Comparison of ENCODE assay signal across 8 mouse cellular contexts in genomic region chr5:66654220-66654619, GRCm38 (mm10). TPM values are rescaled to one million over a fixed set of nuclear protein-coding genes. Genes with fewer than 3 reads are reported as not detected.
A peak's percentile ranks its signal among the peaks of the same experiment; 100 is the strongest.
DNase-seq lines count a peak whose midpoint lies in the region; ATAC-seq lines count a peak whose summit lies in the region.
"Had no signal": no experiment of that assay in that cellular context is flagged by ENCODE, and none has a peak within 500 bp of the region (broad histone marks: within the 10 kb centered on the region; RNA-seq: fewer than 3 reads in every experiment).

No protein-coding gene starts in this region.

- ATAC-seq in neural tube, embryonic 13.5 days (ENCODE audit: low read depth) = peak; percentile 63; the same call in 1 of the 2 replicates

- no peak overlapping the region for H3K4me2 ChIP-seq in neural tube, embryonic 13.5 days

- H3K9ac ChIP-seq in neural tube, embryonic 13.5 days = no peak overlapping the region
- H3K9ac ChIP-seq: liver, embryonic 14.5 days had no signal

- no peak overlapping the region for H3K4me3 ChIP-seq in neural tube, embryonic 13.5 days

- no peaks in the 10 kb centered on the region for H3K27me3 ChIP-seq in neural tube, embryonic 13.5 days

- 51% methylated on average over 5 of the region's 5 CpGs for WGBS in neural tube, embryonic 13.5 days

- no peak for DNase-seq in neural tube, embryonic 10.5 days (ENCODE audit: extremely low spot score, low spot score)
- peak; percentile 39 for DNase-seq in gastrocnemius, postnatal 25 days
- peak; percentile 65 for DNase-seq in kidney, adult 11 months
- peak; percentile 74 for DNase-seq in lung, postnatal 36 days
- no peak for DNase-seq in urinary bladder, adult 18-20 months (ENCODE audit: low spot score in 2 of 2)
- no peak for DNase-seq in cerebellum, adult 9-11 months

- no peaks in the 10 kb centered on the region; the same call in 1 of the 2 replicates for H3K4me1 ChIP-seq in neural tube, embryonic 13.5 days (replicated peaks)

- H3K9me3 ChIP-seq in neural tube, embryonic 13.5 days = no peaks in the 10 kb centered on the region

- 0 out of 2 replicates have a peak overlapping the region, but pooled peaks have one; percentile 38 for H3K27ac ChIP-seq in neural tube, embryonic 13.5 days (replicated peaks)
- H3K27ac ChIP-seq: liver, embryonic 14.5 days had no signal

- no peaks in the 10 kb centered on the region for H3K36me3 ChIP-seq in neural tube, embryonic 13.5 days

RNA-seq across cellular contexts. Expression of gene Uchl1, which starts 21.7 kb away (rescaled TPM):
- 1,095 and 1,278 TPM in 2 replicates for polyA plus RNA-seq in neural tube, embryonic 13.5 days (2015; fragmentation: Nextera tagmentation; extraction: Ambion mirVana)
- 1 to 10 TPM; 4.2 to 6.2 TPM for total RNA-seq in gastrocnemius, postnatal 25 days (2021)

RNA-seq across cellular contexts. Expression of gene Apbb2, which starts 35.6 kb away (rescaled TPM):
- polyA plus RNA-seq in neural tube, embryonic 13.5 days (2015; fragmentation: Nextera tagmentation; extraction: Ambion mirVana) = 108 and 123 TPM in 2 replicates
- total RNA-seq in gastrocnemius, postnatal 25 days (2021) = 10 to 100 TPM; 32.8 to 39.8 TPM

Comparison
In these comparisons a context has a peak if more than half of its experiments do, and no peak if none do; other contexts are left out.
1. DNase-seq: peak in gastrocnemius, postnatal 25 days (single experiment), kidney, adult 11 months (single experiment) and lung, postnatal 36 days (single experiment); none in neural tube, embryonic 10.5 days (single experiment), urinary bladder, adult 18-20 months (0 of 2) and cerebellum, adult 9-11 months (single experiment).